Mouse (Mus musculus) cerebellum, adult 2 months (tissue): ENCODE measurements around the gene Ifit1bl2.

ENCODE experiments used
- CTCF ChIP-seq: fragments of 200-500 bp; IDR thresholded peaks from 2 replicates; pipeline ENCODE4 v1.5.1; 2011; ENCODE audit warnings: low read depth, mild to moderate bottlenecking, control low read depth, low read length, moderate library complexity, borderline replicate concordance; ENCODE audit not compliant: insufficient read depth
- POLR2A ChIP-seq: fragments of 200-500 bp; IDR thresholded peaks from 2 replicates; pipeline ENCODE4 v1.6.1; 2011; ENCODE audit warnings: low read length, control low read depth, borderline replicate concordance; ENCODE audit not compliant: insufficient read depth

DNA sequence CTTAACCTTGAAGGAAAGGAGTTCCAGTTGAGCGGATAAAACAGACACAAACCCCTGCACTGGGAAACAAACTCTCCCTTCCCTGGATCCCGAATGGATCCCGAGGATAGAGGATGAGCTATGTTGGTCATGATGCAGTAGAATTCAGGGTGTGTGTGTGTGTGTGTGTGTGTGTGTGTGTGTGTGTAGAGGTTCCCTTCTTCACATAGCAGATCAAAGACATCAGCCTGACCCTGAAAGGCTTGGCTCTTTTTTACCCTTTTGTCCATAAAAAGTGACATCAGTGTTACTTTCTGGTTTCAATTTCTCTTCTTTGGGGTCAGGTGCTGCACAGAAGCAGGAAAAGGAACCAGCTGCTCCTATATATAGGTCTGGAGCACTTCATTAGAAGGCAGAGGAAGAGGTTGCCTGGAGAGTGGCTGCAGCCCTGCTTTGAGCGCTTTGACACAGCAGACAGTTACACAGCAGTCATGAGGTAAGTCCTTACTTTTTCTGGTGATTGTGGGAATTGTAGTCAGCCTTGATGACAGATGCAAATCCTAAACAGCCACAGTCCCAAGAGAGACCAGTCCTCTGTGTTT, 70.6 kb downstream of the Ifit1bl2 start:
- TF ChIP-seq POLR2A (no peak), CTCF (no peak)
